Mouse (Mus musculus) T-helper 17 cell (primary cell): ENCODE results near the gene Traf3ip2.

ENCODE experiments used
- in situ Hi-C, 2 experiments: fragments of 300-600 bp; cut with MboI, MseI; formaldehyde crosslinking; loops; 1 replicate in 1 of 2; 2 replicates in 1 of 2; pipeline ENCODE4 v1.15.1; 2025; ENCODE audit warnings: high pct_unique_total_duplicates in 2 of 2

Traf3ip2 gene

DNA sequence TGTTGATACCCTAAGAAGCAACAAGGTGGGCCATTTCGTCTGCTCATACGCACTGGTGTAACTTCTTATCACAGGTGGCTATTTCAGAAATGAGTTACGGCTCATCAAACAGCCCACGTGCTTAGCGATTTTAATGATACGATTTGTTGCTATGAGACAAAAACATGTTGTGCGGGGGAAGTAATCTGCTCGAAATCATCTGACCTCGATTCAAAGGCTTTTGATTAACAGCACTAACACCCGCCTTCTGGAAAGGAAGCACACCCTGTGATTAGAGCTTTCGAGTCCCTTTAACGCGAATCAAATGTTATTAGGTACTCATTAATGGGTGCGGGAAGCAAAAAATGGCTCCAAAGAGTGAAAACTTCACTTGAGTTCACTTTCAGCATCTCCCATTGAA, 18.9 kb downstream of the Traf3ip2 start:
- in situ Hi-C loops, result no loop called here

GRCm38 (mm10) chr10:39633379-39633778, 20.6 kb downstream of the Traf3ip2 start:
- in situ Hi-C loops, result no loop called here

DNA sequence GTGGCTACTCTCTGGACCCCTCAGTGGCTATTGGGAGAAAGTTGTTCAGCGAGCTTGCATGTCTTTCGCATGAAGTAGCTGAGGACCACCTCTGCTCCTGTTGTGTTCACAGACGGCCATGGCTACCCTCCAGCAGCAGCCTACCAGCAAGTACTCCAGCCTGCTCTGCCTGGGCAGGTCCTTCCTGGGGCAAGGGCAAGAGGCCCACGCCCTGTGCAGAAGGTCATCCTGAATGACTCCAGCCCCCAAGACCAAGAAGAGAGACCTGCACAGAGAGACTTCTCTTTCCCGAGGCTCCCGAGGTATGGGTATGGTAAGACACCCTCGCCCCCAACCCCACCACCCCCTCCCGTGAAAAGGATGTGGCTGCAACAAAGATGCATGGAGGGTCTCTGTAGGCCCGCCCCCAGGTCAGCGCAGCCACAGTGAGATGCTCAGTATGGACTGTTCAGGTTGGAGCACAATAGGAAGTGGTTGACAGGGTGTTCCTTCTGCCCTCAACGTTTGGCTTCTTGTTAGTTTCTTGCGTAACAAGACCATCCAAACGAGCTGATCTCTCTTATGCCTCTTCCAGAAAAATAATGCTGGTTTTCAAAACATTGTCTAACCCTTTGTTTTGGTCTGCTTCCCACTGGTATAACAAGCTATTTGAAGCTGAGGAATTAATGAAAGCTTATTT, 21.8 kb downstream of the Traf3ip2 start:
- in situ Hi-C loops, result no loop called here

DNA sequence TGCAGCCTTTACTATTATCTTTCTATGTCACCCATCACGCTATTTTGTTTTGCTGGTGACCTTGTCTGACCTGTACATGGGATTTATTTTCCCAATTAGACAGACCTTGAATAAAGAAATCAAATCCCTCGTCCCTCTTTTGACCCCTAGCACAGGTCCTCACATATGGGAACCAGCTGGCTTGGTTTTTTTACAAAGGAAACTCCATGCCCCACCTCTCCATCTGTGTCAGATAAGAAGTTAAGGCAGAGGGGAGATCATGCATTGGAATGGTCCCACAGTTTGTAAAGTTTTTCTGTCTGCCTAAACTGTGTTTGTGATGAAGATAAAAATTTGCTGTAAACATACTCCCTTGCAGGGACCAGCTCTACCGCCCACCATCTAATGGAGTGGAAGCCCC, 26.1 kb downstream of the Traf3ip2 start:
- in situ Hi-C loops, result no loop called here

- in situ Hi-C loops, result no loop called here
Observed at GRCm38 (mm10) chr10:39639783-39640182, 27.0 kb downstream of the Traf3ip2 start.

DNA sequence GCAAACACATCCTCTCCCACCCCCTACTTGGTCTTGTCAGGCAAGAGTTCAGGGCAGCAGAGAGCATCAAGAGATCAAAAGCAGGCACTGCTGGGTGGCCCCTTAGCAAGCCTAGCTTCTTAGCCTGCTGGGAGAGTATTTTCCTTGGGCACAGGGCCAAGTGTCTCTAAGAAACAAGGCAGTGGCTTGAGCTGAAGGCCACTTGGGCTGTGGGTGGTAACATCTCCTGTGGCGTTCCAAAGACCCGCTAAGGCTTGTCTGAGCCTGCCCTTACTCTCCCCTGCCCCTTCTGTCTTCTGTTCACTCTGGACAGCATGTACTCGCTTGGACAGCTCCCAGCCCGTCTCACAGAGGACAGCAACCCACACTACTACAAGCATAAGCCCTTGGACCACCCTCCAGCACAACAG, 28.1 kb downstream of the Traf3ip2 start:
- in situ Hi-C loops, result no loop called here

GRCm38 (mm10) chr10:39645789-39646628, 33.3 kb downstream of the Traf3ip2 start:
- in situ Hi-C loops, result no loop called here

- in situ Hi-C loops, result no loop called here
Observed at GRCm38 (mm10) chr10:39646629-39647019, 33.9 kb downstream of the Traf3ip2 start.

DNA sequence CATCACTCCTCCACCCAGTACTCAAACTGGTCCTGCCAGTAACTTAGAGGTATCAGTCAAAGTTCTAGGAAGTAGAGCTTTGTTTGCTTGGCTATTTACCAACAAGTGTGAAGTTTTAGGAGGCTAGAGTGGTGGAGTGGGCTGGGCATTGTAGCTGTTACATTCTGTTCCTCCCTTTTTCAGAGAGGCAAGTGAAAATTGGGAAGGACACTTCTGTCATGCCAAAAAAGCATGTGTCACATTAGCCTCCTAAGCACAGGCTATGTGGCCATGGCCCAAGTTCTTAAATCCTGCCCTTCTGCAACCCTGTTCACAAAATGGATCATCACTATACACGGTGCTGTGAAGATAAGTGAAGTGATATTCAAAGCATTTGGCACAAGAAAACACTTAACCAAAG, 34.4 kb downstream of the Traf3ip2 start:
- in situ Hi-C loops, result no loop called here

- in situ Hi-C loops, result no loop called here
Observed at GRCm38 (mm10) chr10:39648278-39648677, 35.5 kb downstream of the Traf3ip2 start.

DNA sequence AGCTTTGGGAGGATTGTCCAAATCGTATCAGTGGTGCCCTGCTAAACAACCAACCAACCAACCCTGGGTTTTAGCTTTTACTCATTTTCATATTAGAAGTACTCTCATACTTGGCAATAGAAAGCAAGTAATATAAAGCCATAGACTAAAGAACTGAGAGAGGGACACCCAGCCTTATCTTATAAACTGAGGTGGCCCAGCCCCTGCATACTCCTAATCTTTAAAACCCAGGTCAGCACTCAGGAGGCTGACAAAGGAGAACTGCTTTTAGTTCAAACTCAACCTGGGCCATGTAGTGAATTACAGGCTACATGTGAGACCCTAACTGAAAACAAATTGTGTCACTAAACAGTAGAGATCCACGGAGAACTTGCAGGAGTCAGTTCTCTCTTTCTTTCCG, 36.8 kb downstream of the Traf3ip2 start:
- in situ Hi-C loops, result no loop called here

DNA sequence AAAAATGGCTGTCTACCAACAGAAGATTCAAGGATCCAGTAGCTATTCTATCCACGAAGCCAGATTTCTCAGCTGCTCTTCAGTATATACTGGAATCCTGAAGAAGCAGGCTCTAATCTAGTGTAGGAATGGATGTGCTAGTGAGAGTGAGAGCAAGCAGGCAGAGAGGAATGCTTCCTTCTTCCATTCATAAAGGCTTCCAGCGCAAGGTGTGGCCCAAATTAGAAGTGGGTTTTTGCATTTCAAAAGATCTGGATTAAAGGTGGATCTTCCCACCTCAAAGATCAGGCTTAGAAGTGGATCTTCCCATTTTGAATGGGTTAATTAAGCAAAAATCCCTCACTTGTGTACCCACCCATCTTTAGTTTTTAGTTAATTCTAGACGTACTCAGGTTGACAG, 37.6 kb downstream of the Traf3ip2 start:
- in situ Hi-C loops, result no loop called here

DNA sequence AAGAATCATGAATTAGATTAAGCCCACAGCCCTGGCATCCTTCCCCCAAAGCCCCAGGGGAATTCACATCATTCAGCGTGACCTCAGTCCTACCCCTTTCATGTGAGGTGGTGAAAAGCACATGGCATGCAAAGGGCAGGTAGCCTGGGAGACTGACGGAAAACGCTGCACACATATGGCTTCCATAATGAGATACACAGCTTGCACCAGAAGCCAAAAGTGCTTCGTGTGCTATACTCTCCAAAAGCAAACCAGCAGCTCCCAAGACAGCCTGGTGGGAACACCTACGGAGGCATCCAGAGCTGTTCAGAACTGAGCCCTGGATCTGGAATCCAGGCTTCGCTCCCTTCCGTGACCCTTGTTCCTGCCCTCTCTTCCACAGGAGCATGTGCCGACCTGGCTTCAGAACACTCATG, 41.3 kb downstream of the Traf3ip2 start:
- in situ Hi-C loops, result no loop called here

DNA sequence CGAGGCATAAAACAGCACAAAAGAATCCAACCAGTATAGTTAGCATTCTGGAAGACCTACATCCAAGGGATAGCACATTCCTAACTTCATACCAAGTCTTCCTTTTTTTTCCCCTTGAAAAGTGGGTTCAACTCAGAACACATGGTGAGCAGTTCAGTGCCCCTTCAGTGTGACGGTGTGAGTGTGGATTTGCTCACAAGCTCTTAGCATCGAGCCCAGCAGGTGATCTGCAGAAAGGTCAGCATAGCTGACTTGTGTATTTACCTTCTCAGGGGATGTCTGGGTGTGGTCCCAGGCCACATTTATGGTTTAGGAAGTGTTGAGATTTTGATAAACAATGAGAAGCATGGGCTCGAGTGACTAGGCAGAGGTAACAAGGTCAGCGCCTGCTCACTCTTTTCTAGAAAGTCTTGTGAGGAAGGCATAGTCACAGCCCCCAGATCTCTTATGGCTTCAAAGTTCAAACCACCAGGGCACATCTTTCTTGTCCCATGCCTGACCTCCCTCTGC, 46.2 kb downstream of the Traf3ip2 start:
- in situ Hi-C loops, result no loop called here

DNA sequence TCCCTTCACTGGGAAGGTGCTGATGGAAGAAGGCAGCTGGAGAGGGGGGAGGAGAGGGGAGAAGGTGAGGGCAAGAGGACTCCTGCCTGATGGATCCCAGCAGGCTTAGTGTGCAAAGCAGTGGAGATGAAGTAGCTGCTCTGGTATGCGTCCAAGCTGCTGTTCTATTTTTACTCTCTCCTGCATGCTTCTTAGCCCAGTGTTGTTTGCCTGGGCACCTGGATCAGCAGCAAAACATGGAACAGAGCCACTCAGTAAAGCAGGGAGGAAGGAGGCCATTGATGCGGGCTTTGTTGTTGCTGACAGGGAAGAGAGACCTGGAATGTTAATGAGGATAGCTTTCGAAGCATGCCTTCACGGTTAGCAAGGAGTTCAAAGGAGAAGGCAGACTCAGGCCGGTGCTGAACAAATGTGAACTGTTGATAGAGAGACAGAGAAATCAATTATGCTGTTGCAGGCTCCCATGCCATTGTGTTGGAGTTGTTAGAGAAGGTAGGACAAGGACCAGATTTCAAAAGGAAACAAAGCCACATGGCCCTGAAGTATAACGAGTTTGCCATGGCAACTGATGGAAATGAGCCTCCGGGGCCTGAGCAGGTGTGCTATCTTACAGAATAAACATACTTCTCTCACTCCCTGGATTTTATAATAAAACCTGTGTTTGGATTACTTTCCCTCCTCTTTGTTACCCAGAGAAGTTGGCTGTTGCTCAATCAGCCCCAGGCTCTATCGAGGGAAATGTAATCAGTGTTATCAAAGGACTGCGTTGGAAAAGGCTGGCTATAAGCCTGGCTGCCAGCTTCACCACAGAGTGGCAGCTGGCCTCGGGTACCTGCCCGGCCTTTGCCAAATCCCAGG, 46.9 kb downstream of the Traf3ip2 start:
- in situ Hi-C loops, result no loop called here

- in situ Hi-C loops, result no loop called here
Observed at GRCm38 (mm10) chr10:39660269-39660655, 47.5 kb downstream of the Traf3ip2 start.

GRCm38 (mm10) chr10:39660698-39661097, 48.0 kb downstream of the Traf3ip2 start:
- in situ Hi-C loops, result no loop called here

DNA sequence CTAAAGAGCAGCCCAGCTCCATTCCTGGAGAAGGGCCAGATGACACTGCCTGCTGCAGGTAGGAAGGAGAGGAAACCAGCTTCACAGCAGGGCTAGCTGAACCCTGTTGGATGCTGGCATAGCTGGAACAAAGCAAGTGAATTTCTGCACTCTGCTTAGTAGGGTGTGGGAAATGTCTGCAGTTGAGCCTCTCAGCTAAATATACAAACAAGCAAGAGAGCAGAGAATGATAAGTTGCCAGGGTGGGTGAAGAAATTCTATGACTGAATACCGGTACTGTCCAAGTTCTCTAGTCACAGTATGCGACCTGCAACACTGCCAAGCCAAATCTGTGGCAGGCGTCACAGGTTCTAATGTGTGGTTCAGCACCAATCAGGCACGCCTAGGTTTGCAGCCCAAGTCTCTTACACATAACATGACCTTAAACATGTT, 52.4 kb downstream of the Traf3ip2 start:
- in situ Hi-C loops, result no loop called here

- in situ Hi-C loops, result no loop called here
Observed at GRCm38 (mm10) chr10:39666027-39666426, 53.3 kb downstream of the Traf3ip2 start.

DNA sequence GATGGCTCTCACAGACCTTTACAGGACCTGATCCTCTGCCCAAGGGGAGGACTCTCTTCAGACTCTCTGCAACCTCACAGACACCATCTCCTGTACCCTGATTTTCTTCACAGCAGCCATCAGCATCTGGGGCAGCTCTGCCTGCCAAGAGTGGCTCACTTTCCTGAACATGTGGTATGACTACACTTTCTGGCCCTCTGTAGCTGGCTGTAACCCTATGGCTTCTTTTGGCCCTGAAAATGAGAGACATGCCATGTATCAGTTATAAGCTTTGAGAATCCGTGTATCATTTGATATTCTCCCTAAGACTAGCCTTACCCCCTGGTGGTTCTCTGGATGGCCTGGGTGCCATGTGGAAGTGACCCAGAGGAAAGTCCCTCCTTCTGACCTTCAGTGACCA, 58.7 kb downstream of the Traf3ip2 start:
- in situ Hi-C loops, result no loop called here

DNA sequence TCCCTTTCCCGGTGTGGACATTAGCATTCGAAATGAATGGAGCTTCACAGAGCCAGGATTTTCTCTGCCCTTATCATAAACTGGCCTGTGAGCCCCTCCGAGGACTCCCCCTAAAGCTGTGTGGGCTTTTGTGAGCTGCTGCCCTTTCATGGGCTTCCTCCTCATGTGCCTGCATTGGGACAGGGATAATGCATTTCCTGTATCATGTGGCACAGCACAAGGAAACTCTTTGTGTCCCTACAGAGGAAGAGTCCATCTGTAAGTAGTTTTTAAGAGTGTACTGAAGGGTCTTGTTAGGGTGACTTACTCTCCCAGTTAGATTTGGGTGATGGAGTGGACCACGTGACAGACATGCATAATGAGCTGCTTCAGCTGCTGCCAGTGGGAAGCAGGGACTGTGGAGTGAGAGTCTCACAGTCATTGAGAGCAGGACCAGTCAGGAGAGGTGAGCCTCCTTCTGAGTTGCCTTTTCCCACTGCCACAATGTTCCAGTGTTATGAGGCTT, 59.9 kb downstream of the Traf3ip2 start:
- in situ Hi-C loops, result no loop called here

GRCm38 (mm10) chr10:39674106-39674505, 61.4 kb downstream of the Traf3ip2 start:
- in situ Hi-C loops, result no loop called here
